Mouse (Mus musculus) megakaryocyte, embryonic 14.5 days (primary cell): ENCODE measurements around the gene Cisd1.

Source experiments
- FLI1 ChIP-seq: IDR thresholded peaks from 2 replicates; pipeline ENCODE4 v1.6.1; 2012; ENCODE audit warnings: low read length, inconsistent platforms, mixed read lengths
- GATA1 ChIP-seq: IDR thresholded peaks from 3 replicates; pipeline ENCODE4 v1.6.1; 2012; ENCODE audit warnings: mixed read lengths, low read length, inconsistent platforms, borderline replicate concordance

DNA sequence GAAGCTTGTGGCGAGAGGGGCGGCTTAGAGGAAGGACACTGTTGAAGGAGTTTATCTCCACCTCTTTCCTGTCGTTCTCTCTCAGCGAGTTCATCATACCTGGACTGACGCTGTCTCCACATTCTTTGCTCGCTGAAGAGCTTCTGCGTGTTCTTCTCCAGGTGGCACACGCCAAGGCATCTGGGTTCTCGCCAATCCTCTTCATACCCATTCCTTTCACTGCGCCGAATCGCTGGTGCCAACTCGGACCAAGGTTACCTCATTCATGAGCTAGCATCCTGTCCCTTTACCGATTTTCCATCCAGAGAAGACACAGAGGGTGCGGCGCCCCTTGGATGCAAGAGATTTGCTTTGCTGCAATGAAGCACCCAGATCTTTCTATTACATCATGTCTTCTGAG is 44.6 kb downstream of the Cisd1 start:
- no peak for TF ChIP-seq GATA1
- TF ChIP-seq FLI1, result no peak
